Comparison of ENCODE assay signal across 8 mouse cellular contexts in genomic region chr5:129670036-129670458, GRCm38 (mm10). TPM values are rescaled to one million over a fixed set of nuclear protein-coding genes. Genes with fewer than 3 reads are reported as not detected.
DNase-seq lines count a peak whose midpoint lies in the region; ATAC-seq lines count a peak whose summit lies in the region.

Zfp11 (minus strand) TSS chr5:129670099.

- peak within 1 kb of the TSS; percentile 90 for H3K4me3 ChIP-seq in brown adipose tissue, adult 24 weeks (ENCODE audit: insufficient read depth, low read depth, low read length)
- H3K4me3 ChIP-seq in heart, embryonic 12.5 days, result peak within 1 kb of the TSS; percentile 93
- H3K4me3 ChIP-seq in kidney, embryonic 16.5 days (ENCODE audit: low read length), result peak within 1 kb of the TSS; percentile 85

- H3K27me3 ChIP-seq in heart, embryonic 12.5 days (replicated peaks), result no peaks in the 10 kb centered on the region
- no peaks in the 10 kb centered on the region for H3K27me3 ChIP-seq in kidney, embryonic 16.5 days (ENCODE audit: insufficient read depth, low read length)

- H3K4me1 ChIP-seq in brown adipose tissue, adult 24 weeks (ENCODE audit: control insufficient read depth, insufficient read depth, insufficient read length, low read length), result no peaks in the 10 kb centered on the region
- 0 out of 2 replicates have a peak, but pooled peaks cover 6% of the 10 kb centered on the region for H3K4me1 ChIP-seq in heart, embryonic 12.5 days (replicated peaks)
- peaks cover 11% of the 10 kb centered on the region for H3K4me1 ChIP-seq in kidney, embryonic 16.5 days (ENCODE audit: insufficient read depth, low read length)

- H3K4me2 ChIP-seq in heart, embryonic 12.5 days, result peak within 1 kb of the TSS; percentile 80
- peak within 1 kb of the TSS; percentile 60 for H3K4me2 ChIP-seq in kidney, embryonic 16.5 days (replicated peaks; ENCODE audit: low read depth, low read length)

- H3K9me3 ChIP-seq in heart, embryonic 12.5 days (replicated peaks), result peaks cover 11% of the 10 kb centered on the region; the same call in 1 of the 2 replicates
- peaks cover 10% of the 10 kb centered on the region for H3K9me3 ChIP-seq in kidney, embryonic 16.5 days (ENCODE audit: low read length)

- no peaks in the 10 kb centered on the region for H3K36me3 ChIP-seq in heart, embryonic 12.5 days
- H3K36me3 ChIP-seq in kidney, embryonic 16.5 days (ENCODE audit: insufficient read depth, low read length), result no peaks in the 10 kb centered on the region

- WGBS in heart, embryonic 12.5 days, result under 1% methylated on average over 23 of the region's 23 CpGs
- WGBS in kidney, embryonic 16.5 days, result under 1% methylated on average over 23 of the region's 23 CpGs

- peak; percentile 69 for ATAC-seq in erythroid progenitor cell, adult 5-6 weeks (replicated peaks; ENCODE audit: low FRiP score, poor library complexity, severe bottlenecking)
- peak; percentile 87 for ATAC-seq in heart, embryonic 12.5 days (ENCODE audit: insufficient number of reproducible peaks, low FRiP score)
- ATAC-seq in kidney, embryonic 16.5 days (ENCODE audit: low FRiP score, low TSS enrichment), result peak; percentile 89; the same call in 1 of the 2 replicates

- peak within 1 kb of the TSS; percentile 90 for H3K9ac ChIP-seq in heart, embryonic 12.5 days
- H3K9ac ChIP-seq in kidney, embryonic 16.5 days (replicated peaks; ENCODE audit: low read length), result peak within 1 kb of the TSS; percentile 89

- no peak within 1 kb of the TSS; the same call in 1 of the 2 replicates for H3K27ac ChIP-seq in brown adipose tissue, adult 24 weeks (replicated peaks; ENCODE audit: low read depth, low read length)
- 0 out of 2 replicates have a peak within 1 kb of the TSS, but pooled peaks have one; percentile 56 for H3K27ac ChIP-seq in heart, embryonic 12.5 days (ENCODE audit: poor library complexity, severe bottlenecking)
- peak within 1 kb of the TSS; percentile 26; the same call in 1 of the 2 replicates for H3K27ac ChIP-seq in kidney, embryonic 16.5 days (ENCODE audit: low read length)

- DNase-seq in CD4-positive helper T cell, adult 2 months (ENCODE audit: low read depth, low spot score), result peak; percentile 74
- DNase-seq in liver, result peak; percentile 74
- DNase-seq in monocyte, adult 2 months (ENCODE audit: low read depth in 1 of 2, low spot score in 2 of 2), result peak; percentile 12 to 27
- peak; percentile 30 to 55 for DNase-seq in spleen, postnatal 36 days (ENCODE audit: low spot score in 2 of 2)

RNA-seq across cellular contexts. Expression of gene Zfp11, which starts in this region (rescaled TPM):
- polyA plus RNA-seq in brown adipose tissue, adult 24 weeks (2012; ENCODE audit: insufficient read depth, insufficient read length, missing spikeins), result 1.4 and 2.0 TPM in 2 replicates
- 1.3 TPM in 1 of 2 replicates, not detected in the other for total RNA-seq in erythroid progenitor cell, adult 5-6 weeks (2015; ENCODE audit: low replicate concordance)
- total RNA-seq in erythroid progenitor cell, adult 5-6 weeks (2017; ENCODE audit: low replicate concordance), result 0.08 and 0.26 TPM in 2 replicates
- 3.6 and 4.3 TPM in 2 replicates for polyA plus RNA-seq in heart, embryonic 12.5 days (2016; fragmentation: Nextera tagmentation; extraction: Ambion mirVana)
- 6.3 and 6.6 TPM in 2 replicates for polyA plus RNA-seq in kidney, embryonic 16.5 days (2015; fragmentation: Nextera tagmentation; extraction: Ambion mirVana)

Comparison
In these comparisons a context has a peak if more than half of its experiments do, and no peak if none do; other contexts are left out.
1. DNase-seq: peak in every context shown above with its lines; median percentile 74 in CD4-positive helper T cell, adult 2 months; 74 in liver; 42 in spleen, postnatal 36 days; 20 in monocyte, adult 2 months.